Mouse (Mus musculus) lung, embryonic 16.5 days (tissue): ENCODE data around the gene Pklr. TPM values are rescaled to one million over a fixed set of nuclear protein-coding genes. Genes with fewer than 3 reads are reported as not detected.

Experiments used
- ATAC-seq: fragments of 200-750 bp; cut with Nextera tagmentation; 2 replicates; pipeline ENCODE4 v1.8.0; 2017; ENCODE audit warnings: low read depth, mild to moderate bottlenecking, moderate library complexity
- H3K27ac ChIP-seq: fragments of 300-500 bp; sonication (generic); 2 replicates; pipeline ENCODE4 v1.5.1; 2014; ENCODE audit warnings: mild to moderate bottlenecking, control low read depth, low read length
- H3K27me3 ChIP-seq: fragments of 300-500 bp; sonication (generic); 2 replicates; pipeline ENCODE4 v1.6.1; 2014; ENCODE audit warnings: low read depth, low read length, mixed read lengths; ENCODE audit not compliant: control insufficient read depth, insufficient read depth
- H3K36me3 ChIP-seq: fragments of 300-500 bp; sonication (generic); 2 replicates; pipeline ENCODE4 v1.6.1; 2014; ENCODE audit warnings: low read length; ENCODE audit not compliant: control insufficient read depth, insufficient read depth
- H3K4me1 ChIP-seq: fragments of 300-500 bp; sonication (generic); replicated peaks from 2 replicates; pipeline ENCODE4 v1.6.1; 2014; ENCODE audit warnings: low read length, mixed read lengths; ENCODE audit not compliant: control insufficient read depth, insufficient read depth
- H3K4me2 ChIP-seq: fragments of 300-500 bp; sonication (generic); 2 replicates; pipeline ENCODE4 v1.6.1; 2014; ENCODE audit warnings: low read depth, low read length, control low read depth
- H3K4me3 ChIP-seq: fragments of 300-500 bp; sonication (generic); 2 replicates; pipeline ENCODE4 v1.5.1; 2014; ENCODE audit warnings: mild to moderate bottlenecking, low read length, control low read depth
- H3K9ac ChIP-seq: fragments of 300-500 bp; sonication (generic); 2 replicates; pipeline ENCODE4 v1.6.1; 2014; ENCODE audit warnings: low read length, control low read depth
- H3K9me3 ChIP-seq: fragments of 300-500 bp; sonication (generic); 2 replicates; pipeline ENCODE4 v1.6.1; 2016; ENCODE audit warnings: low read length; ENCODE audit not compliant: control insufficient read depth
- WGBS: fragments of 180-500 bp; shearing (Covaris S2); extraction: QIAGEN DNeasy Blood & Tissue Kit; methylation state at CpG from one replicate; pipeline ENCODE4 v1.1.7; 2014; 5-methylcytosine and 5-hydroxymethylcytosine counted together
- polyA plus RNA-seq: library from polyadenylated mRNA; unstranded; fragments of >200 nt; fragmentation: Nextera tagmentation; extraction: Ambion mirVana; gene quantifications from 2 replicates; pipeline ENCODE4 v1.2.1, GENCODE M21; 2015

Gene Pklr
- polyA plus RNA-seq, 1 experiment from 2014 or later = 0.18 TPM

GRCm38 (mm10) chr3:89113058-89113457 is 22.9 kb upstream of the Pklr start:
- no peak overlapping the region for H3K9ac ChIP-seq
- H3K36me3 ChIP-seq = no peaks in the 10 kb centered on the region
- H3K4me3 ChIP-seq = no peak overlapping the region
- no peaks in the 10 kb centered on the region for H3K4me1 ChIP-seq
- ATAC-seq = no peak
- H3K4me2 ChIP-seq = no peak overlapping the region
- 52% methylated on average over 4 of the region's 4 CpGs for WGBS
- H3K27ac ChIP-seq = no peak overlapping the region
- no peaks in the 10 kb centered on the region for H3K27me3 ChIP-seq
- no peaks in the 10 kb centered on the region for H3K9me3 ChIP-seq

- H3K4me3 ChIP-seq = no peak overlapping the region
- no peaks in the 10 kb centered on the region for H3K36me3 ChIP-seq
- H3K9ac ChIP-seq = no peak overlapping the region
- H3K27me3 ChIP-seq = no peaks in the 10 kb centered on the region
- no peak for ATAC-seq
- 3% methylated on average over 2 of the region's 2 CpGs for WGBS
- H3K9me3 ChIP-seq = no peaks in the 10 kb centered on the region
- H3K4me1 ChIP-seq = no peaks in the 10 kb centered on the region
- H3K27ac ChIP-seq = no peak overlapping the region
- no peak overlapping the region for H3K4me2 ChIP-seq
These were observed 20.4 kb upstream of the Pklr start for GRCm38 (mm10) chr3:89115522-89115921.

- no peak for ATAC-seq
- no peaks in the 10 kb centered on the region for H3K27me3 ChIP-seq
These were observed 12.6 kb upstream of the Pklr start for GRCm38 (mm10) chr3:89123313-89123712.

GRCm38 (mm10) chr3:89124241-89124640 is 11.7 kb upstream of the Pklr start:
- Histone ChIP-seq H3K9ac (no peak overlapping the region), H3K4me1 (no peaks in the 10 kb centered on the region), H3K9me3 (no peaks in the 10 kb centered on the region), H3K27me3 (no peaks in the 10 kb centered on the region), H3K36me3 (no peaks in the 10 kb centered on the region), H3K4me2 (no peak overlapping the region), H3K4me3 (no peak overlapping the region), H3K27ac (no peak overlapping the region)
- 53% methylated on average over 3 of the region's 3 CpGs for WGBS
- ATAC-seq = no peak

More at GRCm38 (mm10) chr3:89123313-89123712, 12.6 kb upstream of the Pklr start:
- Histone ChIP-seq H3K27ac (no peak overlapping the region), H3K9me3 (no peaks in the 10 kb centered on the region), H3K4me2 (no peak overlapping the region), H3K4me3 (no peak overlapping the region), H3K9ac (no peak overlapping the region), H3K36me3 (no peaks in the 10 kb centered on the region), H3K4me1 (no peaks in the 10 kb centered on the region)
- WGBS = 91% methylated on average over 2 of the region's 2 CpGs

GRCm38 (mm10) chr3:89125981-89126380 is 10.0 kb upstream of the Pklr start:
- WGBS = 86% methylated on average over 3 of the region's 3 CpGs
- no peak for ATAC-seq
- H3K4me3 ChIP-seq = no peak overlapping the region
- no peak overlapping the region for H3K4me2 ChIP-seq
- H3K9me3 ChIP-seq = no peaks in the 10 kb centered on the region
- no peak overlapping the region for H3K27ac ChIP-seq
- no peaks in the 10 kb centered on the region for H3K27me3 ChIP-seq
- H3K36me3 ChIP-seq = no peaks in the 10 kb centered on the region
- H3K9ac ChIP-seq = no peak overlapping the region
- H3K4me1 ChIP-seq = no peaks in the 10 kb centered on the region

- H3K27ac ChIP-seq = no peak overlapping the region
- H3K9ac ChIP-seq = no peak overlapping the region
- no peaks in the 10 kb centered on the region for H3K36me3 ChIP-seq
- H3K27me3 ChIP-seq = no peaks in the 10 kb centered on the region
- no peaks in the 10 kb centered on the region for H3K9me3 ChIP-seq
- H3K4me2 ChIP-seq = no peak overlapping the region
- WGBS = 74% methylated on average over 3 of the region's 3 CpGs
- H3K4me1 ChIP-seq = 0 out of 2 replicates have a peak, but pooled peaks cover 3% of the 10 kb centered on the region
- H3K4me3 ChIP-seq = no peak overlapping the region
- no peak for ATAC-seq
These were observed 6.0 kb upstream of the Pklr start for GRCm38 (mm10) chr3:89129908-89130307.

- Histone ChIP-seq H3K4me1 (0 out of 2 replicates have a peak, but pooled peaks cover 3% of the 10 kb centered on the region), H3K4me2 (peak overlapping the region; percentile 64), H3K27me3 (no peaks in the 10 kb centered on the region), H3K4me3 (no peak overlapping the region; the same call in 1 of the 2 replicates), H3K9ac (no peak overlapping the region; the same call in 1 of the 2 replicates), H3K36me3 (no peaks in the 10 kb centered on the region), H3K27ac (no peak overlapping the region), H3K9me3 (no peaks in the 10 kb centered on the region)
- no peak for ATAC-seq
- 37% methylated on average over 4 of the region's 4 CpGs for WGBS
These were observed 4.1 kb upstream of the Pklr start for GRCm38 (mm10) chr3:89131816-89132215.

GRCm38 (mm10) chr3:89132285-89133062 is 3.5 kb upstream of the Pklr start:
- Histone ChIP-seq H3K4me1 (0 out of 2 replicates have a peak, but pooled peaks cover 3% of the 10 kb centered on the region), H3K36me3 (no peaks in the 10 kb centered on the region), H3K27me3 (no peaks in the 10 kb centered on the region), H3K4me3 (peak overlapping the region; percentile 37), H3K9ac (peak overlapping the region; percentile 60), H3K4me2 (peak overlapping the region; percentile 64), H3K9me3 (no peaks in the 10 kb centered on the region), H3K27ac (no peak overlapping the region)
- ATAC-seq = peak; percentile 51; the same call in 1 of the 2 replicates
- 12% methylated on average over 30 of the region's 30 CpGs for WGBS

- no peak overlapping the region for H3K27ac ChIP-seq
- H3K9ac ChIP-seq = no peak overlapping the region
- H3K36me3 ChIP-seq = no peaks in the 10 kb centered on the region
- no peak overlapping the region for H3K4me2 ChIP-seq
- no peak for ATAC-seq
- H3K27me3 ChIP-seq = no peaks in the 10 kb centered on the region
- WGBS = 63% methylated on average over 7 of the region's 7 CpGs
- H3K4me3 ChIP-seq = no peak overlapping the region
- H3K4me1 ChIP-seq = 0 out of 2 replicates have a peak, but pooled peaks cover 3% of the 10 kb centered on the region
- H3K9me3 ChIP-seq = no peaks in the 10 kb centered on the region
These were observed 2.9 kb upstream of the Pklr start for GRCm38 (mm10) chr3:89133063-89133450.
